Mouse (Mus musculus) layer of hippocampus, postnatal 14 days (tissue): ENCODE results near the gene Hmox2. TPM values are rescaled to one million over a fixed set of nuclear protein-coding genes. Genes with fewer than 3 reads are reported as not detected.
"Not testable (repeated sequence)": the region's sequence is repeated elsewhere in the genome, so short reads cannot be mapped to it uniquely, and the experiment has no call there.

Experiments used
- DNase-seq, 2 experiments: peaks; one replicate each; pipeline ENCODE4 v3.0.0; 2021 to 2022; ENCODE audit warnings: low spot score in 2 of 2, mixed read lengths in 1 of 2
- long read RNA-seq, 2 experiments: library from polyadenylated mRNA; stranded (forward); transcript quantifications; one replicate each; pipeline ENCODE4 v2.0.0; 2021
- total RNA-seq, 2 experiments: library from RNA; stranded (reverse); gene quantifications; 2 replicates each; pipeline ENCODE4 v1.2.3; 2021

Hmox2 gene
- 10 to 100 TPM; 81.9 to 84.3 TPM for total RNA-seq
- long read RNA-seq, experiment 1, transcript Hmox2-201 (6 exons, 1,730 nt), result major isoform, 59 of 87 reads
- long read RNA-seq, experiment 1, partial matches to known transcripts, result 18 of 87 reads
- long read RNA-seq, experiment 1, other reads (novel, unspliced or antisense), result 7 of 87 reads
- long read RNA-seq, experiment 2, transcript Hmox2-201 (6 exons, 1,730 nt), result major isoform, 90 of 133 reads
- long read RNA-seq, experiment 2, partial matches to known transcripts, result 28 of 133 reads
- long read RNA-seq, experiment 2, other reads (novel, unspliced or antisense), result 13 of 133 reads

GRCm38 (mm10) chr16:4725780-4726527, at the start of gene Hmox2:
Hmox2 (plus strand) TSS chr16:4726361.
- DNase-seq, result peak; percentile 91 to 92

- DNase-seq, result no peak
Measured at GRCm38 (mm10) chr16:4676836-4677235, 49.3 kb upstream of the Hmox2 start.

DNA sequence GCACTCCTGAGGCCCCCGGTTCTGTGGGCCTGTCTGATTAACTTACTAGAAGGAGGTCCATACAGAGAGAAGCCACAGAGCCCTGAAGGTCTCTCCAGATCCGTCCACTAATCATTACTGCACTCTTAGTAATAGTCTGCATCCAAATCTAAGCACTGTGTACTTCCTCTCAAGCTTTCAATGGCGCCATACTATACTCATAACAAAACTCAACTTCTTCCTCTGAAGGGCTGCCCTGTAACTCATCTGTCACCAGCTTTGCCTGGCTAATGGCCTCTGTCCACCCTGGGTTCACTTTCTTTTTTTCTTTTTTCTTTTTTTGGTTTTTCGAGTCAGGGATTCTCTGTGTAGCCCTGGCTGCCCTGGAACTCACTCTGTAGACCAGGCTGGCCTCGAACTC, 48.1 kb upstream of the Hmox2 start:
- DNase-seq, result no peak

- peak; percentile 76 to 87 for DNase-seq
Measured at GRCm38 (mm10) chr16:4679121-4680018, 46.8 kb upstream of the Hmox2 start, which contains the start of gene Coro7. Coro7 (minus strand) TSS chr16:4679777.

DNA sequence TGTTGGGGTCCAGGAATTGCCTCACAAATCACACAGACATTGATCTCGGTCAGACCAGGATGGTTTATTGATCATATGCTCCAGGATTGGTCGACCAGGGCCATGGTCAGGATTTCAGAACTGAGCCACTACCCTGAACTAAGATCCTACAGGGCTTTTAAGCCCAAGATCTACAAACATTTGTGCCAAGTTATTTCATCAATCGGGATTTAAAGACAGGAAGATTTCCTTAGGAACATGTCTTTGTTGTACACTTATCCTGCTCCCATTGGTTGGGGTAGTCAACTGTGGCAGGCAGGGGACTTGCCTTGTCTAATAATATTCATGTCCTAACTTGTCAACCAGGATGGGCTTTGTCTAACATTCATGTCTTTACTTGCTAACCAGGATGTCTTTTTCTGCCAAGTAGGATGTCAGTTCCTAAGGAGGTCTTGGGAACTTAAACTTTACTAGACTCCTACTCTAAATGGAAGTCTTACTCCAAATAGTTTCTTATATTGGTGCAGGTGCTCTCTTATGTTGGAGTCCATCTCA, 45.2 kb upstream of the Hmox2 start:
- not testable (repeated sequence) for DNase-seq

GRCm38 (mm10) chr16:4682628-4683179, 43.5 kb upstream of the Hmox2 start:
- DNase-seq, result no peak

DNA sequence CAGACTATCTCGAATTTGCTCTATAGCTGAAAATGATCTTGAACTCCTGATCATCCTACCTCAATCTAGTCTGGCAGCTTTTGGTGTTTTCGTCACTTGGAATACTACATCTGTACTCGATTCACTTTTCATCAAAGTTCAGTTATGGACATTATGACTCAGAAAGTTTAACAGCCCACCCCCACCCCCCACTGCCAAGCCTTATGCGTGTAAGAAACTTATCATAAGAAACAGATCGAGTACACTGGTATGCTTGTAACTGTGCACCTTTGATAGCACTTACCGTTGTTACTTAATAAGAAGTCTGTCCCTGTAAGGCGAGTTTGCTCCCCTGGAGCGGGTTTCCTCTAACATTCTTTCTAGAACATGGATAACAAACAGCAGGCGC, 43.0 kb upstream of the Hmox2 start:
- DNase-seq, result no peak

GRCm38 (mm10) chr16:4683581-4684456, 42.3 kb upstream of the Hmox2 start:
- DNase-seq, result peak; percentile 95 to 98

DNA sequence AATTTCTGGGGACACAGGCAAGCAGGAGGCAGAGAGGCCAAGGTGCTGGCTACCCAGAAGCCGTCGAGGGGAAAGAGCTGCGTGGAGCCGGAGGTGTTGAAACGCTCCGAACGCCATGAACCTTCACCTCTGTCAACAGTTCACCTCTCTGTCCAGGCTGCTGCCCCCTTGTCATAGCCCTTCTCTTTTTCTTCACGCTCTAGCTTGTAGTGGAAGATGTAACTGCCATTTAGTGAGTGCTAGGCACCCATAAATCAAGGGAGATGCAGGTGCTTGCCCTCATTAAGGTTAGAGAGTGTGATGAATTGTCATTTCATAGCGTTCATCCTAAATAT, 41.7 kb upstream of the Hmox2 start:
- DNase-seq, result no peak

DNA sequence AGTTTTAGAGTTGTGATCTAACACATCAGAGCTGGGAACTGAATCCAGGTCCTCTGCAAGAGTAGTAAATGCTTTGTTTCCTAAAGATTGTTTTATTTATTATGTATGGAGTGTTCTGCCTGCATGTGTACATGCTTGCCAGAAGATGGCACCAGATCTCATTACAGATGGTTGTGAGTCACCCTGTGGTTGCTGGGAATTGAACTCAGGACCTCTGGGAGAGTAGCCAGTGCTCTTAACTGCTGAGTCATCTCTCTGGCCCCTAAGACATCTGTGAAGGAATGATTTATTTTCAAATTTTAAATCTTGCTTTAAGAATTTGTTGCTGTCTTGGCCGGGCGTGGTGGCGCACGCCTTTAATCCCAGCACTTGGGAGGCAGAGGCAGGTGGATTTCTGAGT, 36.8 kb upstream of the Hmox2 start:
- DNase-seq, result not testable (repeated sequence)

DNA sequence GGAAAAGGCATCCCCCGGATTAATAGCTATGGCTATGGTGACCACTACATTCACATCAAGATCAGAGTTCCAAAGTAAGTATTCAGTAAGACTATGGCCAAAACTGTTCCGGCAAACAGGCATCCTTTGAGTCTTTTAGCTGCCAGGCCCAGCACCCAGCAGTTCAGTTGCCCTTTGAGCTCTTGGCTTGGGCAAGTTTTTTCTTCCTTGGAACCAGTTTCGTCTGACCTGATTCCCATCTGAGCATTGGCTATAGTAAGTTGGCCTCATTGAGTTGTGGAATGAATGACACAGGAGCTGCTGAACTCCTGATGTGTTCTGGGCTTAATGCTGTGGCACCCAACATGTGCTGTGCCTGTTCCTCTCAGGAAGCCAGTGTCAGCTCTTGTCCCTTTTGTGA, 24.9 kb upstream of the Hmox2 start:
- DNase-seq, result no peak

- no peak for DNase-seq
Measured at GRCm38 (mm10) chr16:4702646-4703045, 23.5 kb upstream of the Hmox2 start.

- DNase-seq, result no peak
Measured at GRCm38 (mm10) chr16:4705541-4705940, 20.6 kb upstream of the Hmox2 start.

DNA sequence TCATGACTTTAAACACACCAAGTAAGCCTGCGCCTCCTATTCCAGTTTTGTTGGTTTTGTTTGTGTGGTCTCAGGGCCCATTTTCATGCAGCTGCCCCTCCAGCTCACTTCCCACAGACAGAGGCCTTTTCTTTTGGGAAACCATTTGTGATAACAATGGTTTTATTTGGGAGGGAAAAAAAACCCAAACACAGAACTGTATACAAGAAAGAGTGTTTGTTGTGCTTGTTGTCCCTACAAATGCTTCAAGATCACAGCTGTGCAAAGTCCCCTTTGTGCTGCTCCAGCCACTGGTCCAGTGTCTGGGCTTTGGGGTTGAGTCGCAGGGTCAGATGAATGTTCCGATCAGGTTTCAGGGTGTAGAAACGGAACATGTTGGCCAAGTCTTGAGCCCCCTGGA, 15.0 kb upstream of the Hmox2 start:
- no peak for DNase-seq

DNA sequence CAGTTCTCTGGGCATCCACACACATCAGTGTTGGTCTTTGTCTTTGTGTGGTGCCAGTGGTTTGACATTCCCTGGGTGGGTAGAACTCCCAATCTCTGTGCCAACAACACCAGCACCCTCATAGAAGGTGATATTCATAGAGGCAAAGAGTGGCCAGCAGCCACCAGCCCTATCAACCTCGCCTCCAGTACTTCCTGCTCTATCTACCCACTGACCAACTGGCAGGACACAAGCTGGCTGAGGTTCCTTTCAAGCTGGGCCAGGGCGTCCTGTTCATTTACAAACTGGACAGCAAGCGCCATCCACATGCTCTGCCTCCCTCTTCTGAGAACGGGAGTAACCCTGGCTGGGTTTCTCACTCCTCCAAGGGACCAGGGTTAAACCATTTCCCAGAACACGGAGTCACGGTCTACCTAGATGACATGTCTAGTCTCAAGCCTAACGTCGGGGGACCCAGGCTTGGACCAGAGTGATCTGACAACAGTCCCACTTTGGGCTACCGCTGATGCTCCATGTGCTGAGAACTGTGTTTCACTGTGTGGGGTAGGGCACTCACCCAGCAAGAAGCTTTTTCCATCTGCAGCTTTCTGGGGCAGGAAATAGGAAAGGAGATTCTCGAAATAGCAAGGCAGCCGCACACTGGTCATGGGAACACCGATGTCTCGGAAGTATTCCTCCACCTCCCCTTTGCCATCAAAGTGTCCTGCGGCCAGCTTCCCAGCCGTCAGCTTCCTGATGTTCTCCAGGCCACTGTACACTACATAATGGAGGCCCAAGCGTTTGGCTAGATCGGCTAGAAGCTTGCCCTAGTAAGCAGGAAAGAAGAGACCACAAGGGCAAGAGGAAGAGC, 12.1 kb upstream of the Hmox2 start:
- DNase-seq, result no peak

- DNase-seq, result no peak
Measured at GRCm38 (mm10) chr16:4717866-4718265, 8.3 kb upstream of the Hmox2 start.

DNA sequence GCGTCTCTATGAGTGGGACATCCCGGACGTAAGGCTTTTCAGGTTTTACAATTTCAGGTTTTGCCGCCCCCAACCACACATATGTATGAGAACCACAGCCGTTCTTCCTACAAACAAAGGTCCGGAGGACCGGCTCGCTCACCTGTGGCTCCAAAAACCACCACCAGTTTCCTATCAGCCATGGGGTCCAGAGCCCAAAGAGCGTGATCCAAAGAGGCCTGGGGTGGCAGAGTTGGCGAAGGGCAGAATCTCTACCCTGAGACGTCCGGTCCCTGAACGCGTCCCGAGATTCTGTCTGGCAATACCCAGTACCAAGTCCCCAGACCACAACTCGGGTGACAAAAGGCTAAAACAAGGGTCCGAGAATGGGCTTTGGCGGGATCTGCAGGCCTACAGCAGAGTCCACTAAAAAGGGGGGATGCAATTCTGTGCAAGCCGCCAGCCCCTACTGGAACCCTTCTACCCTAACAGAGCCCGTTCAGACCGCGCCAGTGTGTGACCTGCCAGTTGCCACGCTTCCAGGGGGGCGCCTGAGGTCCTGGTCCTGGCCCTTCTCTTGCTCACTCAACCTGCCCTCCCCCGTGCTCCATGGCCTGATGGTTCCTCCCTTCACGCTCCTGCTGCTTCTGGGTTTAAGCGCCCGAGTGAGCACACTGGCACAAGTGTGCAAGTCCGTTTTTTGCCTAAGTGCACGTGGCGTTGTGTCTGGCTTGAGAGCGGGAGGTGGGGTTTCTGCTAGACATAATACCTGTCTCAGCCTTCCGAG, 7.2 kb upstream of the Hmox2 start, which contains the start of gene Nmral1:
TSS of gene Nmral1 (minus strand) at position 604 of the 766 bp plus-strand sequence.
- DNase-seq, result peak; percentile 60 to 73
